Mouse (Mus musculus): ENCODE measurements at regions not wholly inside any gene's neighbourhood (a gene's known extent, or its start where the extent isn't known, plus 50 kb on each side); places are given as distances from the start of the nearest gene placed in this dataset.

- Histone ChIP-seq H3K27me3 (ENCODE audit: control insufficient read depth, insufficient read depth, low read length) (no peaks in the 10 kb centered on the region), H3K4me3 (ENCODE audit: extremely low read depth, insufficient read depth, insufficient read length) (no peak overlapping the region), H3K27ac (ENCODE audit: insufficient read depth, low read length) (no peak overlapping the region), H3K4me1 (ENCODE audit: control insufficient read depth, insufficient read depth, insufficient read length) (no peaks in the 10 kb centered on the region), H3K36me3 (ENCODE audit: control insufficient read depth, insufficient read depth, low read length) (no peaks in the 10 kb centered on the region)
- 54% methylated on average over 10 of the region's 10 CpGs for WGBS
- no peak for DNase-seq (ENCODE audit: low read depth in 1 of 2, low spot score in 2 of 2)
- TF ChIP-seq CTCF (IDR thresholded peaks at IDR 0.05; ENCODE audit: extremely low read depth, insufficient read depth, insufficient read length, insufficient replicate concordance): peak; percentile 5; the same call in 1 of the 2 replicates
- TF ChIP-seq POLR2A (IDR thresholded peaks at IDR 0.05; ENCODE audit: low read depth, low read length): no peak
These were observed 208.3 kb upstream of the Ccdc54 start for GRCm38 (mm10) chr16:50799145-50799794.

- no peaks in the 10 kb centered on the region for H3K36me3 ChIP-seq (ENCODE audit: control insufficient read depth, insufficient read depth, low read length)
- H3K27ac ChIP-seq (ENCODE audit: insufficient read depth, low read length): no peak overlapping the region
- WGBS: 77% methylated on average over 6 of the region's 6 CpGs
- H3K4me1 ChIP-seq (ENCODE audit: control insufficient read depth, insufficient read depth, insufficient read length): no peaks in the 10 kb centered on the region
- TF ChIP-seq POLR2A (IDR thresholded peaks at IDR 0.05; ENCODE audit: low read depth, low read length): no peak
- TF ChIP-seq CTCF (IDR thresholded peaks at IDR 0.05; ENCODE audit: extremely low read depth, insufficient read depth, insufficient read length, insufficient replicate concordance): no peak
- no peaks in the 10 kb centered on the region for H3K27me3 ChIP-seq (ENCODE audit: control insufficient read depth, insufficient read depth, low read length)
- DNase-seq (ENCODE audit: low read depth in 1 of 2, low spot score in 2 of 2): no peak
- H3K4me3 ChIP-seq (ENCODE audit: extremely low read depth, insufficient read depth, insufficient read length): no peak overlapping the region
These were observed 207.1 kb upstream of the Ccdc54 start for GRCm38 (mm10) chr16:50798095-50798494.

GRCm38 (mm10) chr16:50792960-50793359 is 202.0 kb upstream of the Ccdc54 start:
- H3K36me3 ChIP-seq (ENCODE audit: control insufficient read depth, insufficient read depth, low read length): no peaks in the 10 kb centered on the region
- no peak for DNase-seq (ENCODE audit: low read depth in 1 of 2, low spot score in 2 of 2)
- no peak overlapping the region for H3K4me3 ChIP-seq (ENCODE audit: extremely low read depth, insufficient read depth, insufficient read length)
- TF ChIP-seq CTCF (IDR thresholded peaks at IDR 0.05; ENCODE audit: extremely low read depth, insufficient read depth, insufficient read length, insufficient replicate concordance): no peak
- H3K27me3 ChIP-seq (ENCODE audit: control insufficient read depth, insufficient read depth, low read length): no peaks in the 10 kb centered on the region
- H3K4me1 ChIP-seq (ENCODE audit: control insufficient read depth, insufficient read depth, insufficient read length): no peaks in the 10 kb centered on the region
- H3K27ac ChIP-seq (ENCODE audit: insufficient read depth, low read length): no peak overlapping the region
- WGBS: 87% methylated on average over 2 of the region's 2 CpGs

GRCm38 (mm10) chr16:50792506-50792905 is 201.6 kb upstream of the Ccdc54 start:
- no peaks in the 10 kb centered on the region for H3K4me1 ChIP-seq (ENCODE audit: control insufficient read depth, insufficient read depth, insufficient read length)
- no peak overlapping the region for H3K27ac ChIP-seq (ENCODE audit: insufficient read depth, low read length)
- WGBS: 83% methylated on average over 2 of the region's 2 CpGs
- H3K36me3 ChIP-seq (ENCODE audit: control insufficient read depth, insufficient read depth, low read length): no peaks in the 10 kb centered on the region
- H3K27me3 ChIP-seq (ENCODE audit: control insufficient read depth, insufficient read depth, low read length): no peaks in the 10 kb centered on the region
- no peak for TF ChIP-seq CTCF (IDR thresholded peaks at IDR 0.05; ENCODE audit: extremely low read depth, insufficient read depth, insufficient read length, insufficient replicate concordance)
- no peak for TF ChIP-seq POLR2A (IDR thresholded peaks at IDR 0.05; ENCODE audit: low read depth, low read length)
- H3K4me3 ChIP-seq (ENCODE audit: extremely low read depth, insufficient read depth, insufficient read length): no peak overlapping the region
- no peak for DNase-seq (ENCODE audit: low read depth in 1 of 2, low spot score in 2 of 2)

- H3K27me3 ChIP-seq (ENCODE audit: control insufficient read depth, insufficient read depth, low read length): no peaks in the 10 kb centered on the region
- WGBS: 91% methylated on average over 4 of the region's 4 CpGs
These were observed 197.7 kb upstream of the Ccdc54 start for GRCm38 (mm10) chr16:50788702-50789101.

DNA sequence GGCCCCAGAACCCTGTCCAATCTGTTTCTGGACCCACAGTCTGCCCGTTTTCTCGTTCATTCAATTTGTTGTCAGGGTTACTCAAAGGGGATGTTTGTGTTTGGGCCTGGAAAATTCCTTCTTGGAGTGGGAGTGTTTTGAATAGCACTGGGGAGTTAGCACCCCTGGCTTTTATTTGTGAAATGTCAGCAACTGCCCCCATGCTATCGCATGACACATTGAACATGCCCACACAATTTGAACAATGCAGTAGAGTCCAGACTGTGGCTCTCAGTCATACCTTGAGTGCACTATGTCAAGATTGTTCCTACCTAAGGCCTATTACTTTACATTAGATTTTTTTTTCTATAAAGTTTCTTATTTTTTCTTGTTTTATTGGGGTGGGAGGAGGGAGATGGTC is 195.2 kb upstream of the Ccdc54 start:
- no peak for DNase-seq (ENCODE audit: low read depth in 1 of 2, low spot score in 2 of 2)
- no peaks in the 10 kb centered on the region for H3K27me3 ChIP-seq (ENCODE audit: control insufficient read depth, insufficient read depth, low read length)
- WGBS: 83% methylated on average over 3 of the region's 3 CpGs
- H3K27ac ChIP-seq (ENCODE audit: insufficient read depth, low read length): no peak overlapping the region
- TF ChIP-seq CTCF (IDR thresholded peaks at IDR 0.05; ENCODE audit: extremely low read depth, insufficient read depth, insufficient read length, insufficient replicate concordance) (no peak), POLR2A (IDR thresholded peaks at IDR 0.05; ENCODE audit: low read depth, low read length) (no peak)
- H3K4me3 ChIP-seq (ENCODE audit: extremely low read depth, insufficient read depth, insufficient read length): no peak overlapping the region
- H3K4me1 ChIP-seq (ENCODE audit: control insufficient read depth, insufficient read depth, insufficient read length): no peaks in the 10 kb centered on the region
- H3K36me3 ChIP-seq (ENCODE audit: control insufficient read depth, insufficient read depth, low read length): no peaks in the 10 kb centered on the region

More at GRCm38 (mm10) chr16:50788702-50789101, 197.7 kb upstream of the Ccdc54 start:
- no peak for TF ChIP-seq CTCF (IDR thresholded peaks at IDR 0.05; ENCODE audit: extremely low read depth, insufficient read depth, insufficient read length, insufficient replicate concordance)
- no peak for TF ChIP-seq POLR2A (IDR thresholded peaks at IDR 0.05; ENCODE audit: low read depth, low read length)
- Histone ChIP-seq H3K27ac (ENCODE audit: insufficient read depth, low read length) (no peak overlapping the region), H3K36me3 (ENCODE audit: control insufficient read depth, insufficient read depth, low read length) (no peaks in the 10 kb centered on the region), H3K4me1 (ENCODE audit: control insufficient read depth, insufficient read depth, insufficient read length) (no peaks in the 10 kb centered on the region), H3K4me3 (ENCODE audit: extremely low read depth, insufficient read depth, insufficient read length) (no peak overlapping the region)
- DNase-seq (ENCODE audit: low read depth in 1 of 2, low spot score in 2 of 2): no peak

DNA sequence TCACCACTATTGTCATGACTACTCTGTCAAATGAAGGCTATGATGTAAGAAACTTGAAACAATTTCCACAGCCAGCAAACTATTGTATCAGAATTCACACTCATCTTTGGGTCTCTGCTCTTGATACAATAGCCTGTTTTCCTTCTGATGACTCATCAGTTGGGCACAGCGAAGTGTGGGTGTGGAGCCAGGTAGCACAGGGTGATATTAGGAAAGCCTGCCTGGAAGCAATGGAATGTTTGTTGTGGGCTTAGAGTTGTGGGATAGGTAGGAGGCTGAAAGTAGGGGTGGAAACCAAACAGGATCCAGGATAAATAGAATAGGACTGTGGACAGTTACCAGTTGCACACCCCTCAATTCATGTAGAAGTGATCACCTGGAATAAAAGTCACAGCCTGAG is 194.4 kb upstream of the Ccdc54 start:
- 92% methylated on average over 1 of the region's 1 CpGs for WGBS
- Histone ChIP-seq H3K27ac (ENCODE audit: insufficient read depth, low read length) (no peak overlapping the region), H3K4me1 (ENCODE audit: control insufficient read depth, insufficient read depth, insufficient read length) (no peaks in the 10 kb centered on the region)

More for the DNA sequence above, 194.4 kb upstream of the Ccdc54 start:
- Histone ChIP-seq H3K36me3 (ENCODE audit: control insufficient read depth, insufficient read depth, low read length) (no peaks in the 10 kb centered on the region), H3K27me3 (ENCODE audit: control insufficient read depth, insufficient read depth, low read length) (no peaks in the 10 kb centered on the region), H3K4me3 (ENCODE audit: extremely low read depth, insufficient read depth, insufficient read length) (no peak overlapping the region)
- no peak for TF ChIP-seq POLR2A (IDR thresholded peaks at IDR 0.05; ENCODE audit: low read depth, low read length)
- no peak for TF ChIP-seq CTCF (IDR thresholded peaks at IDR 0.05; ENCODE audit: extremely low read depth, insufficient read depth, insufficient read length, insufficient replicate concordance)
- no peak for DNase-seq (ENCODE audit: low read depth in 1 of 2, low spot score in 2 of 2)
